Mouse (Mus musculus) olfactory bulb, adult 2 months (tissue): ENCODE results near the gene Scgb2b3. TPM values are rescaled to one million over a fixed set of nuclear protein-coding genes. Genes with fewer than 3 reads are reported as not detected.

Experiments
- H3K27ac ChIP-seq: fragments of 200-500 bp; 2 replicates; pipeline ENCODE4 v1.5.1; 2012; ENCODE audit warnings: low read depth, low read length; ENCODE audit not compliant: insufficient read depth
- H3K4me1 ChIP-seq: fragments of 200-500 bp; 2 replicates; pipeline ENCODE4 v1.6.1; 2012; ENCODE audit warnings: low read length; ENCODE audit not compliant: control insufficient read depth, insufficient read depth
- H3K4me3 ChIP-seq: fragments of 200-500 bp; 2 replicates; pipeline ENCODE4 v1.5.1; 2012; ENCODE audit warnings: mild to moderate bottlenecking, low read depth, low read length, moderate library complexity; ENCODE audit not compliant: insufficient read depth
- CTCF ChIP-seq: fragments of 200-500 bp; IDR thresholded peaks from 2 replicates; pipeline ENCODE4 v1.5.1; 2012; ENCODE audit warnings: low read depth, mild to moderate bottlenecking, low read length, moderate library complexity; ENCODE audit not compliant: insufficient read depth
- POLR2A ChIP-seq: fragments of 200-500 bp; IDR thresholded peaks from 2 replicates; pipeline ENCODE4 v1.6.1; 2012; ENCODE audit warnings: mild to moderate bottlenecking, low read depth, low read length, moderate library complexity; ENCODE audit not compliant: insufficient read depth
- WGBS: fragments of 180-500 bp; shearing (Covaris S2); methylation state at CpG from one replicate; pipeline ENCODE4 v1.1.7; 2018; 5-methylcytosine and 5-hydroxymethylcytosine counted together
- polyA plus RNA-seq: library from polyadenylated mRNA; stranded (reverse); fragments of >200 nt; gene quantifications from 2 replicates; pipeline ENCODE4 v1.2.4, GENCODE M21; 2012; ENCODE audit warnings: low replicate concordance; ENCODE audit not compliant: missing spikeins, insufficient read depth, insufficient read length

The Scgb2b3 gene
- polyA plus RNA-seq, result not detected in 2 replicates

DNA sequence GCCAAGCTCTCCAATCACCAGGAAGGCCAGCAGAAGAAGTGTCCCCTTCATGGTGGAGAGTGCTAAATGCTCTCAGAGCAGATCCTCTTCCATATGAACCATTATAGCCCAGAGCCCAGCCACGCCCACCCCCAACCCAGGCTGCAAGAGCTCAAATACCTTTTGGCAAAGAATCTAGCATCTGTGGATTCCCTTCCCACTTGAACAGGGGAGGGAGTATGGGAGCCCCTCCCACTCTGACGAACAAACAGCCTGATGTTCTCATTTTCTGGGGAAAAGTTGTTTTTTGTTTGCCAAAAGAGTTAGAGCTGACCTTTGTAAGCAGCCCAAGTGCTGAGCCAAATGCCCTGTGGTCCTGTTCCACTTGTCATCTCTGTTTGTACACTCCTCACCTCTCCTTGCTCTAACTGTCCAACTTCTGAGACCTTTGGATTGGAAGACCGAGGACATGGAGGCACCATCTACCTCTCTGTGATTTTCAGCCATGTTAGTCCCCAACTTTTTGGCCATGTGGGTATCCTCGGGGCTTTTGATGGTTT is at the start of gene Scgb2b3:
Scgb2b3 (minus strand) TSS at position 51 of the 539 bp plus-strand sequence.
- no peaks in the 10 kb centered on the region for H3K4me1 ChIP-seq
- no peak within 1 kb of the TSS for H3K27ac ChIP-seq
- WGBS, result 66% methylated on average over 4 of the region's 4 CpGs
- H3K4me3 ChIP-seq, result no peak within 1 kb of the TSS
- TF ChIP-seq POLR2A (no peak), CTCF (no peak)

DNA sequence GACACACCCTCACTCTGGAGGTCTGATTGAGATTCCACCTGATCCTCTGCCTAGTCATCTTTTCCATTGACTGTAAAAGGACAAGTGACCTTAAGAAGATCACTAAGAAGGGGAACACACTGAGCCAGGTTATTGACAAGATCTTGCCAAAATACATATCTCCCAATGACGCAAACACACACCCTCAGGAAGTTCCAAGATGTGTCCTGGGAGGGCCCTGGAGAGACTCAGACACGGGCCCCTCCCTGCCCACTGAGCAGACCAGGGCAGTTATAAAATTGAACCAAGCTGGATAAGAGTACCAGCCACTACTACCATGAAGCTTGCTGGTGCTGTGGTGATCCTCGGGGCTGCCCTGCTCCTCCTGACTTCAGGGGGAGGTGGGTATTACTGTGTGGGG is 13.4 kb upstream of the Scgb2b3 start, which contains the start of gene Scgb1b3:
Scgb1b3 (plus strand) TSS at position 301 of the 400 bp plus-strand sequence.
- H3K4me3 ChIP-seq, result no peak within 1 kb of the TSS
- WGBS, result 73% methylated on average over 3 of the region's 3 CpGs
- TF ChIP-seq CTCF (no peak), POLR2A (no peak)
- H3K4me1 ChIP-seq, result no peaks in the 10 kb centered on the region
- no peak within 1 kb of the TSS for H3K27ac ChIP-seq

Other genes starting within 250 kb of the Scgb2b3 start
- gene Hpn, start 246.8 kb downstream of the Scgb2b3 start, polyA plus RNA-seq, result not detected in 2 replicates
- gene Scn1b, start 235.1 kb downstream of the Scgb2b3 start, polyA plus RNA-seq, result not detected in 2 replicates
- not detected in 2 replicates for gene Gramd1a, start 206.2 kb downstream of the Scgb2b3 start, polyA plus RNA-seq
- gene Scgb2b2, start 71.6 kb downstream of the Scgb2b3 start, polyA plus RNA-seq, result not detected in 2 replicates
- not detected in 2 replicates for gene Scgb1b2, start 70.3 kb downstream of the Scgb2b3 start, polyA plus RNA-seq
- not detected in 2 replicates for gene Scgb1b3, start 13.5 kb upstream of the Scgb2b3 start, polyA plus RNA-seq